Mouse (Mus musculus): Measurements from ENCODE around the gene Foxn3. TPM values are rescaled to one million over a fixed set of nuclear protein-coding genes. Genes with fewer than 3 reads are reported as not detected.
A peak's percentile ranks its signal among the peaks of the same experiment; 100 is the strongest.

Gene Foxn3
- total RNA-seq, 4 experiments from 2014 or later = 57.4 to 62.5 (median 60.3) TPM

DNA sequence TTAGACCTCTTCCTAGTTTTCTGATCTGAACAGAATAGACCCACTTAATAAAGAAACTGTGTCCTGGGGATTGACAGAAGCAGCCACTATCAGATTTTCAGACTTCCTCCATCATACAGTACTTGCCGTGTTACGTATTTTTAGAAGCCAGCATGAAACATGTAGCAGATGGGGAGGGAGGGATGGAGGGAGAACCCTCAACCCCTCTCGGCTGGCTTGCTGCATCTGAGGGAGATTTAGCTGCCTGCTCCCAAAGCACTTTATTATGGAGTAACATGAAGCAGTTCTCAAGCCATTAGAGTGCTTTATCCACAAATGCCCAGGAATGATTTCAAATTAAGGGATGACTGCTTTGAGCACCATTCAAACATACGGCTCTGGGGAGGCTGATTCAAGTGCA, 377.1 kb downstream of the Foxn3 start:
- DNase-seq (ENCODE audit: low spot score in 2 of 2) = no peak

DNA sequence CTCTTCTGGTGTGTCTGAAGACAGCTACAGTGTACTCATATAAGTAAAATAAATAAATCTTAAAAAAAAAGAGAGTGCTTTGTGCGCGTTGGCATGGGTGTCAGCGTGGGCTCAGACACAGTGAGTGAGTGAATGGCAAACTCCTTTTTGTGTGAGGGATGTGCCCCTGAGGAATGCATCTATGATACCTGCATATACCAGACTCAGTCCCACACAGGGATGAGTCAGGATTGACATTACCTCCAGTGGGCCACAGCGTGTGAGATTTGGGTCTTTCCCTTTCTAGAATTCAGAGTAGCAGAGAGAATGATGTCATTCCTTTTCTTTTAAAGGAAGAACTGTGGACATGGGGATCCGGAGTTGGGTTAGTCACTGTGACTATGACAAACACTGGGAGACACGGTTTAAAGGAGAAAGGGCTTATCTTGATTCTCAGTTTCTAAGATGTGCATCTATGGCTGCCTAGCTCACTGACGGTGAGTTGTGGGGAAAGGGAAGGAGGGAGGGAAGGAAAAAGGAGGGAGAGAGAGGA, 380.1 kb downstream of the Foxn3 start:
- peak in 1 of 2 experiments; percentile 51 for DNase-seq (ENCODE audit: low spot score in 2 of 2)

DNA sequence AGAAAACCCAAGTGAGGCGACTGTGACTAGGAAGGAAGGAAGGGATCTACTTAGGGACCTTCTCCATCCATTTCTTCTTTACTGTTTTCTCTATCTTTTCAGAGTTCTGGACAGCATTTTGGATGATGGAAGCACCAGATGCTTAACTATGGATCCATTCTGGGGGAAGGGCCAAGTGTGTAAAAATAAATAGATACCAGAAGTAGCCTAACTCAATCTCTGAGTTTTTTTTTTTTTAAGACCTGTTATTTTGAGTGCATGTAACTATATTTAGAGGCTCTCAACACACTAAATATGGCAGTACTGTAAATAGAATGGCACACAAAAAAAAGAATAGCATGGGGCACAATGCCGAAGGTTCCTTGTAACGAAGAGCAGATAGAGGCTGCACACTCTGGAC, 381.0 kb downstream of the Foxn3 start:
- DNase-seq (ENCODE audit: low spot score in 2 of 2) = no peak

DNA sequence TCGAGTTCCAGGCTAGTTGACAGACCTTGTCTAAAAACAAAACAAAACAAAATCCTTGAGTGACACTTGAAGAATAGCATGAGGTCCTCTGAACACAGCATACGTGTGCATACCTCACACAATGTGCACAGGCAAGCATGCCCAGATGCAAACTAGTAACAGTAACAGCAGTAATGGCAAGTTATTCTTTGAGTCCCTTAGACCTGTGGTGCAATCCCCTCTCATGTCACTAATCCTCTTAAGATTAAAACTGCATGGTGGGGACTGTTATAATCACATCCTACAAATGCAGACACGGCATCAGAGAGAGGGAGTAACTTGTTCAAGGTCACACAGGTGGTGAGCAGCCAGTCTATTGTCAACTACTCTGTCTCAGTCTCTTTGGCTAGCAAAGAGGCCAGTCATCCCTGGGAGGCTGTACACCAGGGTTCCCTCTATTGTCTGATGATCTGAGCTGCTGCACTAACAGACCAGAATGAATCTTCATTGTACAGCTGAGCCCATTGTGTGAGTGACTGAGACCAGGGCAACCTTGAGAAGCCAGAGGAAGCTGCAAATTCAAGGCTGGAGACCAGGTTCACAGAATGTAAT, 383.1 kb downstream of the Foxn3 start:
- DNase-seq (ENCODE audit: low spot score in 2 of 2) = no peak

DNA sequence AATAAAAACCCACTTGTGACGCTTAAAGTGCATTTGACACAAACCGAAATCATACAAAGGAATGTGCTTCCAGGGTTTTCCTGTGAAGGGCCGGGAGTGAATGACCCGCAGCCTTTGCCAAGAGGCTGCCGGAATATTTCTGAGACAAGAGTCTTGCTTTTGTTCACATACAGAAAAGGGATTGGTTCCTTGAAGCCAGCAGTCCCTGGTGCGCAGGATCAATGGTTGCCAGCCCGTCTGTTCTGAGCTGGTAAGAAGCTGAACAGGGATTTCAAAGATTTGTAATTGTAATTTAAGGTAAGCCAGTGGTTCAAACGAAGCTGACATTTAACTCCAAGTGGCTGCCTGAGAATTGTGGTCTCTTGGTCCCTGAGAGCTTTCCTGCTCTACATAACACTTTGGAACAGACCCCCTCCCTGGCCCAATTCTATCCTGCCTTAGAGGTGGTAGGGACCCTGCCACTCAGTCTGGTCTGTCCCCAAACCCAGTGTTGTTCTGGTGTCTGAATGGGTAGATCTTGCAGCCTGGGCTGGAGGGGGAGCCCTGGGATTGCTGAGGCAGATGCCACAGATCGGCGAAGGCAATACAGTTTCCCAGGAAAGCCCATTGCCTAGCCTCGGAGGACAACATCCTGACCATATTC, 388.3 kb downstream of the Foxn3 start:
- no peak for DNase-seq (ENCODE audit: low spot score in 2 of 2)

DNA sequence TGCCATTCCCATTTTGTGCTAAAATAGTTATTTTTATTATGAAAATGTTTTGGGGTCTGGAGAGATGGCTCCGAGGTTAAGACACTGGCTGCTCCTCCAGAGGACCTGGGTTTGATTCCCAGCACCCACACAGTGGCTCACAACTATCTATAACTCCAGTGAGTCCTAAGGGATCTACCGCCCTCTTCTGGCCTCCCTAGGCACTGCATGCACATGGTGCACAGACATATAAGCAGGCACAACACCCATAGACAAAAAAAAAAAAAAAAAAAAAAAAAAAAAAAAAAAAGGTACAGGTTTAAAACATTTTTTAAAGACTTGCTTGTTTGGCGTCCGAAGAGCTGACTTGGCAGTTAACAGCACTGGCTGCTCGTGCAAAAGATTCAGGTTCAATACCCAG, 391.2 kb downstream of the Foxn3 start:
- no peak for DNase-seq (ENCODE audit: low spot score in 2 of 2)

DNA sequence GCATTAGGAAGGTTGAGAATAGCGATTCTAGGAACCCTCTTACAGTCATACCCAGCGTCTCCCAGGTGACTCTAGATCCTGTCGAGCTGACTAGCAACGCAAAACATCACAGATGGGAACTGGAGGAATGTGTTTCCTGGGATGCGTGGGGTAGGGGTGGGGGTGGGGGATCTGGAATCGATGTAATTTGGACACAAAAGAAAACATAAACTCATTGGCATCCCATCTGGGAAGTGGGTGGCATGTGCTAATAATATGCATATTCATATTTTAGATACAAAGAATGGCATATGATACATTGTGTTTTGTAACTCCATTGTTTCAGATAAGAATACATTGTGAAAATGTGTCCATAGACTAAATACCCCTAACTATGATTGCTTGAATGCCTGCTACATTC, 393.5 kb downstream of the Foxn3 start:
- no peak for DNase-seq (ENCODE audit: low spot score in 2 of 2)

DNA sequence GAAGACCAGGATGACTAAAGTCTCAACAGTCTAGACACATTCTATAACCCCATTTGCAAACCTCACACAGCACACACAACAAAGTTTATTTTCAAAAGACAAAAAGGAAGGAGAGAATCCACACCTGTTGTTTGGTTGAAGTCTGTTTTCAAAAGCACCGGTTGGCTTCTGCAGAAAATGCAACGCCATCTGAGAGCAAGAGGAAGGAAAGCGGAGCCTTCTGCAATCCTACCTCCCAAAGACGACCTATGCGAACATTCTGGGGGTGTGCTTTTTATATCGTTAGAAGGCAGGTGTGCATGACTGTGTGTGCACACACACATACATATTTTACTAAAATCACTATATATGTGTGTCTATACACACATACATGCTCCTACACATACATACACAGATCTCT, 397.3 kb downstream of the Foxn3 start:
- DNase-seq (ENCODE audit: low spot score in 2 of 2) = no peak

DNA sequence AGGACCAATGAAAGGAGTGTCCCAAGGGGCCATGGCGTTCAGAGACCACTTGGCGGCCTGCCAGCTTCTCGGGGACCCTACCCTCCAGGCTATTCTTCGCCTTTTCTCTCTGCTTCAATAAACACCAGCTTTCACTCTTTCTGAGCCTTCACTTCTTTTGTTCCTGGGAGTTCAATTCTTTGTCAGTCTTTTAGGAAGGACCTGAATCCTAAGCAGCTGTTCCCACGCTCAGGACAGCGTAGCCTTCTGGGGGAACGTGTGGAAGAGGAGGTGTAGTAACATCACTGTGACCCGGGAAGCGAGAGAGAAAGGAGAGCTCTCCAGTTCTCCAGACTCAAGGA, 400.1 kb downstream of the Foxn3 start:
- DNase-seq (ENCODE audit: low spot score in 2 of 2) = no peak

DNA sequence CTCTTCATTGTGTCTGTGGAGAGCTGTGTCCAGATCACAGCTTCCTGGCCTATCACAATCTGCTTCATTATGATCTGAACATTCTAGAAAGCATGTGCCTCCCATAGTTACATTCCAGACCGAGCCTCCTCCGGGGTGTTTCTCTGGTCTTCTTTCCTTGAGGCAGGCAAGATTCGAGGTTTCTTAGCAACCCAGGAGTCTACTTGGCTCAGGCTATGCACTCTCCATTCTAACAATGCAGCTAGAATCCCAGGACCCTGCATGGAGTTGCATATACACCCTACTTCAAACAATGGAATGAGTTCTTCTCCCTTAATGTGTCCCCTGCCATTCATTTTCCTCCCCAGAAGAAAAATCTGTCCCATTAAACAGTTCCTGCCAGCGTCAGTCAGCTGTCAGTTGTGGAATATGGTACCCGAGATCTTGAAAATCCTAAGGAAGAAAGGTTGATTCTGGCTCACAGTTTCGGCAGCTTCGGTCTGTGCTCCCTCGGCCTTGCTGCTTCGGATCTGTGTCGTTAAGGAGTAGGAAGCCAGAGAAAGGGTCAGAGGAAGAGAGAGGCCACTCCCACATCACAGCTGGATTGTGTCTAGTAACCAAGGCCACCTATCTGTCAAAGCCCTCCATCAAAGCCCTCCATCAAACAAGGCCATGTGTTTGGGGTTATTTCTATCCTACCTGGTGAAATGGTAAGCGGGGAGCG, 400.6 kb downstream of the Foxn3 start:
- no peak for DNase-seq (ENCODE audit: low spot score in 2 of 2)

DNA sequence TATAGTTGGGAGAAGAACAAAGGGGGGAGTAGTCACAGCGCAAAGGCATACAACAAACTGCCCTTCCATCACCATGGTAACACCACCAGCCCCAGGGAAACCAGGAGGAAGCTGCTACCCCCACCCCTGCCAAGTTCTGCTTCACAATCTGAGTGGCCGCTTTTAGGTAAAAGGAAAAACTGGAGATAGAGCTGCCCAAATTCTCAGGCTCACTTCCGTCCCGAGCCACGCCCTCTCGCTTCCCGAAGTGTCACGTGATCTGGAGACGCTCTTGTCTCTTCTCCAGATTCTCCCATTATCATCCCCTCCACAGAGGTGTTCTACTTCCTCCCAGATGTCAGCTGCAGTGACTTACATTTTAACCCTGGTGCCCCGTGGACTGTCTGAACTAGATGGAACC, 401.2 kb downstream of the Foxn3 start:
- peak in 1 of 2 experiments; percentile 41 for DNase-seq (ENCODE audit: low spot score in 2 of 2)

DNA sequence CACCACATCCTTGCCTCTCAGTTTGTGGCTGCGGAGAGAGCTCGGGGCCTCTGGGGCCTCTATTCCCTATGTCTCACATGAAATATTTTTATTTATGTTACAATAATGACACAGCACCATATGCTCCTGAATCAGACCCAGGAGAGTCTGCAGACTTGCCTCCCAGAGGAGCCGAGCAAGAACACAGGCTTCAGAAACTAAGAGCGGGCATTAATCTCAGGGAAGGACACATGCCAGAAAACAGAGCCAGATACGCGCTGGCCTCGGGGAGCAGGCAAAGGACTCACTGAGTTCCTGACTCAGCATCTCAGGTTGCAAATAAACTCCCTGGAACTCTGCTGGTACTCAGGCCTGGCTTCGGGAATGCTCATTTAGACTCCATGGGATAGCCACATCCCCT, 403.3 kb downstream of the Foxn3 start:
- DNase-seq (ENCODE audit: low spot score in 2 of 2) = no peak

DNA sequence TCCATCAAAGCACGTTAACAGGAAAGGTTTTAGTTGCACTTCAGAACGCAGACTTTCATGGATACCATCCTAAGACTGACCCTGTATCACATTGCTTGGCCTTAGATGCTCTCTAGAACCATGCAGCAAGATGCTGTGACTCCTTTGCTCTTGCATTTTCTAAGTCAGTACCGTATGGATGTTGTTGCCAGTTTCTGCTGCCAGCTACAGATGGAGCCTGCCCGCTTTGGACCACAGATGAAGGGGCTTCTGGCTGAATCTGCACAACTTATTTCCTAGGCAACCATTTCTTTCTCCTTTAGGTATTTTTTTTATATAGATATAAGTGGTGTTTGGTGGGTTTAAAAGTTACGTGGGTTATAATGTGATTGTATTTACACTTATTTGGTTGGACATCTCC, 407.5 kb downstream of the Foxn3 start:
- no peak for DNase-seq (ENCODE audit: low spot score in 2 of 2)

DNA sequence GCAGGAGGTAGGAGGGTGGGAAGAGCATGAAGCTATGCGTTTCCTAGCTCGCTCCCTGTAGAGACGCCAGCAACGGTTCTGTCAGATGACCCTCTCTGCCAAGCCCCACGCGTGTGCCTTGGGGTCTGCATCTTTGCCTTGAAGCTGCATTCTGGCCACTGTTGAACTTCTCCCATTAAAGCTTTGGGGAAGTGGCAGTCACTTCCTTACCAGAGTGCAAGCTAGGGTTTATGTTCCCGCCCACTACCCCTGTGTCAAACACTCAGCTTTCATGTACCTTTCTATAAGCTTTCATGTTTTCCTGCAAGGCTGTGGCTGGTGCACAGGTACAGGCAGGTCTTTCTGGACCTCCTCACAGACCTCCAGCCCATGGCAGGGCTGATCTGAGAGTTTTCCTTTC, 409.2 kb downstream of the Foxn3 start:
- no peak for DNase-seq (ENCODE audit: low spot score in 2 of 2)

DNA sequence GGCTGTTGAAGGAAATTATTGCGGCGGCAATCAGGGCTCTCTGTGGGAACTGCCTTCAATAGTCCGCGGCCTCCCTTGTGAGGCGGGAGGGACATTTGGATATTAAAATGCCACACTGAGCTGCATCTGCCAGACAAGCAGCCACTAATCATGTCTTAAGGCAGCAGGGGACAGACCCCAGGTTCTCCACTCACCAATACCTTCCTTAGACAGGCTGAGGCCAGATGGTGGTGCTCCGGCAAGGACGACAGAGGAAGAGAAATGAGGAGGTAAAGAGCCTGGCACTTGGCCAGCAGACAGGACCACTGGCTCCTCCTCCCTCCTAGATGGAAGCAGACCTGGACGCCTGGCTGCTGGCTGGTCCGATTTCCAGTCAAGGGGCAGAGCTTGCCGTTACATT, 409.7 kb downstream of the Foxn3 start:
- no peak for DNase-seq (ENCODE audit: low spot score in 2 of 2)

DNA sequence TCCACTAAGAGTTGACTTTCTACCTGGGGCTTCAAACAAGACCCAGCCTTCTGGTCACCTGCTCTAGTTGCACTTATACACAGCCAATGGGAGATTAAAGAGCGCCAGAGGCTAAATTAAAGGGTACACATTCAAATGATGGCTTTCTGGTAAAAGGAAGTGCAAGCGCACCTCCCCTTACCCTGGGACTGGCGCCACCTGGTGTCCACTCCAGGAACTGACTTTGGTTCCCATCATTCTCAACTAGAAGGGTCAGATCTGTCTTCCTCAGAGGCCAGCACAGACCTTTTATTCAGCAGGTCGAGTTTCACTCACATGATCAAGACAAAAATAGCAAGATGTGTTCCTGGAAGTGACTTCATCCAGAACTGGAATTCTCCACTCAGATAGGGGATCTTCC, 413.3 kb downstream of the Foxn3 start:
- peak in 1 of 2 experiments; percentile 38 for DNase-seq (ENCODE audit: low spot score in 2 of 2)

DNA sequence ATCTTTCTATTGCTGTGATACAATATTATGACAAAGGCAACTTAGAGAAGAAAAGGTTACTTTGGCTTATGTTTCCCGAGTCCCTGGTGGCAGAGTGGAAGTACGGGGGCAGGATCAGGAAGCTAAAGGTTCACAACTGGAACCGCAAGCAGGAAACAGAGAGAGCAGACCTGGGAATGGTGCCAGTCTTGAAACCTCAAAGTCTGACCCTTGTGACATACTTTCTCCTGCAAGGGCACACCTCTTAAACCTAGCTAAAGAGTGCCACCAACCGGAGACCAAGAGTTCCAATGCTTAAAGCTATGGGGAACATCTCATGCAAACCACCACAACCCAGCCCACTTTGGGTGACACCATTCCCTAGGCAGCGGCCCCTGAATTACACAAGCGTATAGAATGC, 414.2 kb downstream of the Foxn3 start:
- DNase-seq (ENCODE audit: low spot score in 2 of 2) = no peak
